Comparison of ENCODE assay signal across 23 mouse cellular contexts in genomic region chr15:81785701-81786100, GRCm38 (mm10). TPM values are rescaled to one million over a fixed set of nuclear protein-coding genes. Genes with fewer than 3 reads are reported as not detected.
A peak's percentile ranks its signal among the peaks of the same experiment; 100 is the strongest.
DNase-seq lines count a peak whose midpoint lies in the region; ATAC-seq and TF ChIP-seq lines count a peak whose summit lies in the region.
"Had no signal": no experiment of that assay in that cellular context is flagged by ENCODE, and none has a peak within 500 bp of the region (broad histone marks: within the 10 kb centered on the region; RNA-seq: fewer than 3 reads in every experiment).

No protein-coding gene starts in this region.

- H3K4me3 ChIP-seq in liver, postnatal 0 days (ENCODE audit: low read depth, low read length) = no peak overlapping the region
- H3K4me3 ChIP-seq: forebrain, embryonic 10.5 days; forebrain, embryonic 13.5 days; heart, embryonic 10.5 days; heart, embryonic 13.5 days had no signal

- WGBS in liver, postnatal 0 days (ENCODE audit: insufficient replicate concordance) = 93% methylated on average over 8 of the region's 8 CpGs

- no peak overlapping the region for H3K4me2 ChIP-seq in liver, postnatal 0 days (ENCODE audit: low read depth, low read length)
- H3K4me2 ChIP-seq: forebrain, embryonic 13.5 days; heart, embryonic 13.5 days; hindbrain, embryonic 14.5 days had no signal

- H3K36me3 ChIP-seq in liver, postnatal 0 days (replicated peaks; ENCODE audit: insufficient read depth, low read length) = peaks cover 42% of the 10 kb centered on the region

- no peak for TF ChIP-seq EP300 in liver, postnatal 0 days (IDR thresholded peaks at IDR 0.05; ENCODE audit: low read depth)

- H3K4me1 ChIP-seq in liver, postnatal 0 days (ENCODE audit: insufficient read depth) = no peaks in the 10 kb centered on the region
- H3K4me1 ChIP-seq: forebrain, embryonic 10.5 days; forebrain, embryonic 13.5 days; heart, embryonic 10.5 days; heart, embryonic 13.5 days had no signal

- no peaks in the 10 kb centered on the region for H3K27me3 ChIP-seq in liver, postnatal 0 days (ENCODE audit: insufficient read depth, low read length)
- H3K27me3 ChIP-seq: forebrain, embryonic 13.5 days; heart, embryonic 13.5 days had no signal

- H3K27ac ChIP-seq in liver, postnatal 0 days (ENCODE audit: low read depth) = no peak overlapping the region
- H3K27ac ChIP-seq: forebrain, embryonic 10.5 days; forebrain, embryonic 13.5 days; heart, embryonic 10.5 days; heart, embryonic 13.5 days; hindbrain, embryonic 14.5 days; hindbrain, postnatal 0 days had no signal

- no peak for ATAC-seq in liver, postnatal 0 days
- ATAC-seq: CD4-positive, CD25-positive, alpha-beta regulatory T cell, adult 4 months; forebrain, embryonic 13.5 days; hindbrain, postnatal 0 days; inflammation-experienced regulatory T-cells, adult 6 months; intestine, embryonic 16.5 days had no signal

- H3K9me3 ChIP-seq in liver, postnatal 0 days (ENCODE audit: low read length) = no peaks in the 10 kb centered on the region
- H3K9me3 ChIP-seq: forebrain, embryonic 10.5 days; forebrain, embryonic 13.5 days; heart, embryonic 10.5 days; heart, embryonic 13.5 days had no signal

- no peak overlapping the region for H3K9ac ChIP-seq in liver, postnatal 0 days (replicated peaks)
- H3K9ac ChIP-seq: forebrain, embryonic 13.5 days; heart, embryonic 13.5 days; hindbrain, embryonic 14.5 days had no signal

- TF ChIP-seq CTCF in liver, postnatal 0 days (IDR thresholded peaks at IDR 0.05; ENCODE audit: low read depth) = no peak

- DNase-seq in cerebellum, adult 18-20 months = peak; percentile 45 to 52
- DNase-seq in cerebellum, postnatal 4 days (ENCODE audit: low spot score in 2 of 2) = no peak
- DNase-seq in cerebellum, adult 9-11 months = peak; percentile 73
- peak; percentile 71 to 76 for DNase-seq in cerebellum, postnatal 14 days
- DNase-seq in liver, postnatal 0 days = no peak
- DNase-seq in urinary bladder, adult 18-20 months (ENCODE audit: low spot score in 2 of 2) = no peak
- DNase-seq: adrenal gland, adult 2 months; adrenal gland, postnatal 14 days; gastrocnemius, postnatal 25 days; heart, adult 18-20 months; heart, postnatal 14 days; heart, postnatal 4 days; kidney, adult 18-20 months; kidney, adult 9 months had no signal

RNA-seq across cellular contexts. Expression of gene Tef, which starts 16.5 kb away (rescaled TPM):
- 14.0 and 16.3 TPM in 2 replicates for polyA plus RNA-seq in liver, postnatal 0 days (2015; fragmentation: Nextera tagmentation; extraction: Ambion mirVana)

RNA-seq across cellular contexts. Expression of gene Rangap1, which starts 40.4 kb away (rescaled TPM):
- 31.3 and 38.0 TPM in 2 replicates for polyA plus RNA-seq in liver, postnatal 0 days (2015; fragmentation: Nextera tagmentation; extraction: Ambion mirVana)

RNA-seq across cellular contexts. Expression of gene Zc3h7b, which starts 40.8 kb away (rescaled TPM):
- 3.3 and 4.2 TPM in 2 replicates for polyA plus RNA-seq in liver, postnatal 0 days (2015; fragmentation: Nextera tagmentation; extraction: Ambion mirVana)

Comparison
In these comparisons a context has a peak if more than half of its experiments do, and no peak if none do; other contexts are left out.
1. DNase-seq: peak in cerebellum, adult 18-20 months (2 of 2), cerebellum, adult 9-11 months (single experiment) and cerebellum, postnatal 14 days (2 of 2); none in cerebellum, postnatal 4 days (0 of 2), liver, postnatal 0 days (single experiment) and urinary bladder, adult 18-20 months (0 of 2).